Mouse (Mus musculus) thymus, adult 2 months (tissue): ENCODE results near the gene Ifnl3. TPM values are rescaled to one million over a fixed set of nuclear protein-coding genes. Genes with fewer than 3 reads are reported as not detected.

ENCODE experiments used
- DNase-seq: peaks from one replicate; pipeline ENCODE4 v3.0.0; 2021
- H3K27ac ChIP-seq: fragments of 200-500 bp; 2 replicates; pipeline ENCODE4 v1.5.1; 2012; ENCODE audit warnings: low read length, control low read depth; ENCODE audit not compliant: control insufficient read depth, insufficient read depth
- H3K27me3 ChIP-seq: fragments of 200-500 bp; 2 replicates; pipeline ENCODE4 v1.6.1; 2012; ENCODE audit warnings: mild to moderate bottlenecking, low read length, moderate library complexity, mixed read lengths; ENCODE audit not compliant: control insufficient read depth, insufficient read depth
- H3K36me3 ChIP-seq: fragments of 200-500 bp; 2 replicates; pipeline ENCODE4 v1.6.1; 2012; ENCODE audit warnings: mild to moderate bottlenecking, low read length, moderate library complexity; ENCODE audit not compliant: control insufficient read depth, insufficient read depth
- H3K4me1 ChIP-seq: fragments of 200-500 bp; replicated peaks from 2 replicates; pipeline ENCODE4 v1.6.1; 2012; ENCODE audit warnings: low read length; ENCODE audit not compliant: control insufficient read depth, insufficient read depth
- H3K4me3 ChIP-seq: fragments of 200-500 bp; 2 replicates; pipeline ENCODE4 v1.5.1; 2012; ENCODE audit warnings: mild to moderate bottlenecking, low read length, control low read depth, moderate library complexity; ENCODE audit not compliant: control insufficient read depth, insufficient read depth
- CTCF ChIP-seq: fragments of 200-500 bp; IDR thresholded peaks from 2 replicates; pipeline ENCODE4 v1.5.1; 2012; ENCODE audit warnings: mild to moderate bottlenecking, control low read depth, low read length, moderate library complexity, borderline replicate concordance; ENCODE audit not compliant: control insufficient read depth, poor library complexity, insufficient read depth; ENCODE audit errors: extremely low read depth
- POLR2A ChIP-seq: fragments of 200-500 bp; IDR thresholded peaks from 2 replicates; pipeline ENCODE4 v1.6.1; 2012; ENCODE audit warnings: mild to moderate bottlenecking, low read length, control low read depth, moderate library complexity; ENCODE audit not compliant: control insufficient read depth, poor library complexity, insufficient read depth; ENCODE audit errors: extremely low read depth
- WGBS: fragments of 180-500 bp; shearing (Covaris S2); methylation state at CpG from one replicate; pipeline ENCODE4 v1.1.7; 2018; 5-methylcytosine and 5-hydroxymethylcytosine counted together
- polyA plus RNA-seq: library from polyadenylated mRNA; depleted of rRNA; stranded (reverse); fragments of >200 nt; gene quantifications from 2 replicates; pipeline ENCODE4 v1.2.3, GENCODE M21; 2012; rRNA removed

The Ifnl3 gene
- polyA plus RNA-seq, 1 experiment = 0.78 TPM

DNA sequence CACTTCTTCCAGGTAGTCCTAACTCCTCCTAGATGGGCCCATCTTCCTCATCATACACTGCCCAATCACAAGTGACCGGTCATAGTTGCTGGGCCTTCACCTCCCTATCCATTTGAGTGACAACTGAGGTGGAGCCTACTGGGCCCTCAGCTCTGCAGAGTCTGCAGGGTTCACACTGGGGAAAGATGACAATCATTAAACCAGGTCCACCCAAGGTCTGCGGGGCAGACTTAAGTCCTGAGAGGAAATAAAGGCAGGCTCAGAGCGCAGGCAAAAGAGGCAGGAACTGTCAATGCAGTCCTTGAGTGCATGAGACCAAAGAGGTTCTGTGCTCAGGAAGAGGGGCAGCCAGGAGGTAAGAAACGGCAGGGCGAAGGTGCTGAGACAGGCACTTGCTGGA, 50.1 kb downstream of the Ifnl3 start:
- no peaks in the 10 kb centered on the region for H3K27me3 ChIP-seq
- no peak overlapping the region for H3K27ac ChIP-seq
- no peak for TF ChIP-seq CTCF
- no peak for TF ChIP-seq POLR2A
- no peaks in the 10 kb centered on the region; the same call in 1 of the 2 replicates for H3K36me3 ChIP-seq
- 93% methylated on average over 5 of the region's 5 CpGs for WGBS
- no peak overlapping the region for H3K4me3 ChIP-seq
- H3K4me1 ChIP-seq = peaks cover 22% of the 10 kb centered on the region
- DNase-seq = no peak

DNA sequence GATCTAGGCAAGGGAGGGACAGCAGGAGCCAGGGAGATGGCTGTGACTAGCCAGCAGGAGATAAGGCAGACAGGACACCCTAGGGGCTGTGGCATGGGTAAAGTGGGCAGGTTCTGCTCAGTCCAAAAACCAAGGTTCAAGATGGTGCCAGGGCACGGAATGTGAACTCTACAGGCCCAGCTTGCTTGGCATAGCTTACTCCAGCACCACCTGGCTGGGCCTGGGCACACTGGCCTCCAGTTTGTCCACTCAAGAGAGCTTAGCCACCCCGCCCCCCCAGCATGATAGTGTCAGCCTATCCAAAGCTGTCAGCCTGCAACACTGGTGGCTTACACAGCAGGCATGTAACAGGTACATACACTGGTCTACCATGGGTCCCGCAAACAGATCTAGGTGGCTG, 50.6 kb downstream of the Ifnl3 start:
- no peaks in the 10 kb centered on the region for H3K27me3 ChIP-seq
- H3K4me1 ChIP-seq = peaks cover 20% of the 10 kb centered on the region
- TF ChIP-seq CTCF = no peak
- TF ChIP-seq POLR2A = no peak
- 90% methylated on average over 3 of the region's 3 CpGs for WGBS
- H3K4me3 ChIP-seq = no peak overlapping the region
- no peak overlapping the region for H3K27ac ChIP-seq
- H3K36me3 ChIP-seq = no peaks in the 10 kb centered on the region
- DNase-seq = no peak

Other genes starting within 250 kb of the Ifnl3 start
- 8.7 and 11.8 TPM in 2 replicates for gene Eid2b, start 245.1 kb upstream of the Ifnl3 start, polyA plus RNA-seq
- gene Selenov, start 231.7 kb upstream of the Ifnl3 start, polyA plus RNA-seq = 0.24 TPM in 1 of 2 replicates, not detected in the other
- gene Dll3, start 220.6 kb upstream of the Ifnl3 start, polyA plus RNA-seq = 1.1 and 1.3 TPM in 2 replicates
- 100 and 102 TPM in 2 replicates for gene Timm50, start 210.8 kb upstream of the Ifnl3 start, polyA plus RNA-seq
- gene Supt5, start 184.1 kb upstream of the Ifnl3 start, polyA plus RNA-seq = 241 and 245 TPM in 2 replicates
- gene Rps16, start 172.2 kb upstream of the Ifnl3 start, polyA plus RNA-seq = 1,733 and 1,891 TPM in 2 replicates
- gene Plekhg2, start 150.2 kb upstream of the Ifnl3 start, polyA plus RNA-seq = 187 and 211 TPM in 2 replicates
- 152 and 159 TPM in 2 replicates for gene Zfp36, start 142.6 kb upstream of the Ifnl3 start, polyA plus RNA-seq
- 56.0 and 65.3 TPM in 2 replicates for gene Med29, start 130.1 kb upstream of the Ifnl3 start, polyA plus RNA-seq
- gene Paf1, start 129.9 kb upstream of the Ifnl3 start, polyA plus RNA-seq = 146 and 182 TPM in 2 replicates
- 180 and 194 TPM in 2 replicates for gene Gmfg, start 85.4 kb upstream of the Ifnl3 start, polyA plus RNA-seq
- gene Lrfn1, start 70.9 kb upstream of the Ifnl3 start, polyA plus RNA-seq = 7.6 and 9.1 TPM in 2 replicates
- gene Ifnl2, start 12.4 kb upstream of the Ifnl3 start, polyA plus RNA-seq = 0.59 and 0.77 TPM in 2 replicates
- gene Sycn, start 18.0 kb downstream of the Ifnl3 start, polyA plus RNA-seq = 2.1 and 2.4 TPM in 2 replicates
- gene Nccrp1, start 24.4 kb downstream of the Ifnl3 start, polyA plus RNA-seq = 1.4 TPM in 2 replicates
- 118 and 139 TPM in 2 replicates for gene Samd4b, start 75.3 kb downstream of the Ifnl3 start, polyA plus RNA-seq
- 32.8 and 37.7 TPM in 2 replicates for gene Pak4, start 75.3 kb downstream of the Ifnl3 start, polyA plus RNA-seq
- gene Acp7, start 108.5 kb downstream of the Ifnl3 start, polyA plus RNA-seq = 0.69 and 0.92 TPM in 2 replicates
- gene Fbxo27, start 170.0 kb downstream of the Ifnl3 start, polyA plus RNA-seq = 19.1 and 26.5 TPM in 2 replicates
- gene Fbxo17, start 194.0 kb downstream of the Ifnl3 start, polyA plus RNA-seq = 5.0 and 6.2 TPM in 2 replicates
- 74.4 and 84.5 TPM in 2 replicates for gene Mrps12, start 219.0 kb downstream of the Ifnl3 start, polyA plus RNA-seq
- 63.2 and 63.9 TPM in 2 replicates for gene Sars2, start 219.2 kb downstream of the Ifnl3 start, polyA plus RNA-seq
- 0.16 and 0.24 TPM in 2 replicates for gene Ccer2, start 233.3 kb downstream of the Ifnl3 start, polyA plus RNA-seq
- gene Sirt2, start 243.9 kb downstream of the Ifnl3 start, polyA plus RNA-seq = 101 and 104 TPM in 2 replicates
- gene Nfkbib, start 244.7 kb downstream of the Ifnl3 start, polyA plus RNA-seq = 75.5 and 78.8 TPM in 2 replicates